Mouse (Mus musculus) T-cell, adult 2 months (primary cell): ENCODE data around the gene Adipor1.
"Not testable (repeated sequence)": the region's sequence is repeated elsewhere in the genome, so short reads cannot be mapped to it uniquely, and the experiment has no call there.

Experiments
- DNase-seq: peaks from one replicate; pipeline ENCODE4 v3.0.0; 2022; ENCODE audit warnings: low spot score

Gene Adipor1

GRCm38 (mm10) chr1:134419751-134420458 lies 4.7 kb downstream of the Adipor1 start:
- no peak for DNase-seq

- DNase-seq, result no peak
Observed at GRCm38 (mm10) chr1:134423911-134424310, 8.7 kb downstream of the Adipor1 start.

GRCm38 (mm10) chr1:134426289-134426688 lies 11.1 kb downstream of the Adipor1 start:
- DNase-seq, result no peak

- no peak for DNase-seq
Observed at GRCm38 (mm10) chr1:134433002-134433401, 17.8 kb downstream of the Adipor1 start.

GRCm38 (mm10) chr1:134433473-134433872 lies 18.3 kb downstream of the Adipor1 start:
- DNase-seq, result no peak

- peak; percentile 26 for DNase-seq
Observed at GRCm38 (mm10) chr1:134435414-134435813, 20.2 kb downstream of the Adipor1 start.

GRCm38 (mm10) chr1:134440437-134440836 lies 25.3 kb downstream of the Adipor1 start:
- DNase-seq, result no peak

- not testable (repeated sequence) for DNase-seq
Observed at GRCm38 (mm10) chr1:134441737-134442136, 26.6 kb downstream of the Adipor1 start.

GRCm38 (mm10) chr1:134442394-134442793 lies 27.2 kb downstream of the Adipor1 start:
- DNase-seq, result no peak

- DNase-seq, result not testable (repeated sequence)
Observed at GRCm38 (mm10) chr1:134443288-134443687, 28.1 kb downstream of the Adipor1 start.

- DNase-seq, result no peak
Observed at GRCm38 (mm10) chr1:134445418-134445817, 30.2 kb downstream of the Adipor1 start.

- not testable (repeated sequence) for DNase-seq
Observed at GRCm38 (mm10) chr1:134448537-134448936, 33.4 kb downstream of the Adipor1 start.

- no peak for DNase-seq
Observed at GRCm38 (mm10) chr1:134450201-134450600, 35.0 kb downstream of the Adipor1 start.

GRCm38 (mm10) chr1:134450986-134451385 lies 35.8 kb downstream of the Adipor1 start:
- DNase-seq, result peak; percentile 54

- DNase-seq, result peak; percentile 97
Observed at GRCm38 (mm10) chr1:134454904-134455824, 40.0 kb downstream of the Adipor1 start, which contains the start of gene Klhl12. TSS of gene Klhl12 (plus strand) at chr1:134455531.

- no peak for DNase-seq
Observed at GRCm38 (mm10) chr1:134456060-134456459, 40.9 kb downstream of the Adipor1 start.

GRCm38 (mm10) chr1:134458139-134458727 lies 43.1 kb downstream of the Adipor1 start:
- DNase-seq, result no peak

- no peak for DNase-seq
Observed at GRCm38 (mm10) chr1:134460294-134461284, 45.4 kb downstream of the Adipor1 start.
